Mouse (Mus musculus) adrenal gland, adult 18-20 months (tissue): ENCODE results near the gene Lmo7. TPM values are rescaled to one million over a fixed set of nuclear protein-coding genes. Genes with fewer than 3 reads are reported as not detected.

Experiments
- DNase-seq, 2 experiments: peaks; one replicate each; pipeline ENCODE4 v3.0.0; 2021 to 2022; ENCODE audit warnings: low spot score in 2 of 2
- long read RNA-seq, 2 experiments: library from polyadenylated mRNA; stranded (forward); transcript quantifications; one replicate each; pipeline ENCODE4 v2.0.0; 2021
- total RNA-seq, 2 experiments: library from RNA; stranded (reverse); gene quantifications; 1 replicate in 1 of 2; 2 replicates in 1 of 2; pipeline ENCODE4 v1.2.3; 2021

Lmo7 gene
- 10 to 100 TPM; 15.9 to 18.3 TPM for total RNA-seq
- long read RNA-seq, experiment 1, partial matches to known transcripts: 2 of 4 reads
- long read RNA-seq, experiment 1, other reads (novel, unspliced or antisense): 2 of 4 reads
- long read RNA-seq, experiment 2, partial matches to known transcripts: 2 of 3 reads
- long read RNA-seq, experiment 2, other reads (novel, unspliced or antisense): 0 of 3 reads

- peak; percentile 60 to 80 for DNase-seq
These were observed at the start of gene Lmo7, which contains the start of gene Gm9922 for GRCm38 (mm10) chr14:101729237-101729971. Lmo7 (plus strand) TSS chr14:101729957. Gm9922 (minus strand) TSS chr14:101729814.

DNA sequence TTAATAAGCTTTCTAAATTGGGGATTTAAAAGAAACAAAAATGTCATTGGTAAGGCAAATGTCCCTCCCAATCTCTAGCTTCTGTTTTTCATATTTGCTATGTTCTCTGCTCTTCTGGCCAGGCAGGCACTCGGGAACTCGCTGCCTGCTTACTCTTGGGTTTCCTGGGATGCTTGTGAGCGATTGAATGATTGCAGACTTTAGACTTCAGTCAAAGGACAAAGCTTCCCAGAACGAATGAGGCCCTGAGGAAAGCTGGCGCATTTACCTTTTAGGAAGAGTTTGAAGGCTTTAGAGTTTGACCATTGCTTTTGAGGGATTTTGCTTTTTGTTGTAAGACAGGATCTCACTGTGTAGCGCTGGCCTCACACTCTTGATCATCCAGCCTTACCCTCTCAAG is 42.1 kb upstream of the Lmo7 start:
- DNase-seq: no peak

- no peak for DNase-seq
These were observed 41.4 kb upstream of the Lmo7 start for GRCm38 (mm10) chr14:101688406-101688805.

DNA sequence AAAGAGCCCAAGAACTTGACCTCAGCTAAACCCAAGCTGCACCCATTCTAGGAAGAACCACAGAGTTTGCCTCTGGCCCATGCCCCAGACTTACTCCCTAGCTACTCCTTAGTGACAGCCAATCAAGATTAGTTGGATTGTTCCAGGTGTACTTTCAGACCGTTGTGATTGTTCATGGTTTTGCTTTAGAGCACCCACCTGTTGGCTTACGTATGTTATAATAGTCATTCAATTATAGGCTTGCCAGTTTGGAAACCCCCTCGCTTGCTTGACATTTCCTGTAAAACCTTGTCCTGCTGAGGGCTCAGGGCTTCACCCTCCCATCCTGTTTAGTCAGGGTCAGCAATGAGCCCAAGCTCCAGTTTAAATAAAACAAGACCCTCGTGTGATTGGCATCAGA is 25.3 kb upstream of the Lmo7 start:
- no peak for DNase-seq

GRCm38 (mm10) chr14:101707088-101707487 is 22.7 kb upstream of the Lmo7 start:
- DNase-seq: no peak

- no peak for DNase-seq
These were observed 15.3 kb upstream of the Lmo7 start for GRCm38 (mm10) chr14:101714414-101714813.

GRCm38 (mm10) chr14:101729972-101730692 is 375 bp downstream of the Lmo7 start:
- DNase-seq: no peak

- no peak for DNase-seq
These were observed 4.0 kb downstream of the Lmo7 start for GRCm38 (mm10) chr14:101733542-101734303.

GRCm38 (mm10) chr14:101737501-101737900 is 7.7 kb downstream of the Lmo7 start:
- no peak for DNase-seq

GRCm38 (mm10) chr14:101746635-101747034 is 16.9 kb downstream of the Lmo7 start:
- DNase-seq: no peak

- no peak for DNase-seq
These were observed 18.1 kb downstream of the Lmo7 start for GRCm38 (mm10) chr14:101747811-101748210.

DNA sequence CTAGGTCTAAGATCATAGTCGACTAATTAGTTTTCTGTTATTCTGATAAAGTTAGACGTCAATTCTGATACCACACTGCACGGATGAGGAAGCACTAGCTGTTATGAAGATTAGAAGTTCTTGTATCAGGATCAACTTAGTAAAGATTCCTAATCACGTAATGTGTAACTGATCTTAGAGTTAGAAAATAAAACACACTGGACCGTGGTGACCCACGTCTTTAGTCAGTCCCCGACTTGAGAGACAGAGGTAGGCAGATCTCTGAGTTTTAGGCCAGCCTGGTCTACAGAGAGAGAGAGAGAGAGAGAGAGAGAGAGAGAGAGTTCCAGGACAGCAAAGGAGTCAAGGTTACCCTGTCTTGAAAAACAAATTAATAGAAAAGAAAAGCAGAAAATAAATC is 18.7 kb downstream of the Lmo7 start:
- DNase-seq: no peak

DNA sequence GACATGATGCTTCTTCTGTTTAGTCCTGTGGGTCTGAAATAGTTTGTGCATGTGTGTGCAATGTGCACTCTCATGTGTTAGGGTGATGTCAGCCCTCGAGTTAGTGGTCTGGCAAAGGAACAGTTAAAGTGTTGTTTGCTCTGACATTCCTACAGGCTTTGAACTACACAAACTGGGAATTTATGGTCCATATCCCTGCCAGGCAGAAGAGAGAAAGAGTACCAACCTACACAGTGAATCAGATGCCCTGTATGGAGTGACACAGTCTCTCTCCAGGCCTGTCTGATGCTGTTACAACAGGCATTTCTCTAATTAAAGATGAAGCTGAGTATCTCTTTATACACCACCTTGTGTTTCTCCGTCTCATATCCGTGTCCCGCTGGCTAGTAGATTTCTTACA is 21.2 kb downstream of the Lmo7 start:
- no peak for DNase-seq

GRCm38 (mm10) chr14:101755425-101755824 is 25.7 kb downstream of the Lmo7 start:
- DNase-seq: no peak

DNA sequence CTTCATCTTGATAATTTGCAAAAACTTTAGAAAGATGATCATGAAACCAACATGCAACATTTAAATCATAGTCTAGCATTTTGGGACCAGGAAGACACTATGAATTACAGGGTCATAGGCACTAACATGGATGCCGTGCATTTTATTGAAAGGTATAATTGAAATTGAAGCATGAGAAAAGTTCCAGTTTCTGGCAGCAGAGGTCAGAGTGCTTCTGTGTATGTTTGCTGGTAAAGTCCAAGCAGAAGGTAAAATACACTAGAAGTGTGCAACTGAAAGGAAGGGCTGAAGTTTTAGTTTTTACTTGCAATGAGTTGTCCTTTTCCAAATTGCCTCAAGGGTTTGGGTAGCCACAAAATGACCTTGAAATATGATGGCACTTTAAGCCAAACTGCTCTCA is 32.5 kb downstream of the Lmo7 start:
- no peak for DNase-seq

GRCm38 (mm10) chr14:101763762-101764295 is 34.1 kb downstream of the Lmo7 start:
- DNase-seq: no peak

DNA sequence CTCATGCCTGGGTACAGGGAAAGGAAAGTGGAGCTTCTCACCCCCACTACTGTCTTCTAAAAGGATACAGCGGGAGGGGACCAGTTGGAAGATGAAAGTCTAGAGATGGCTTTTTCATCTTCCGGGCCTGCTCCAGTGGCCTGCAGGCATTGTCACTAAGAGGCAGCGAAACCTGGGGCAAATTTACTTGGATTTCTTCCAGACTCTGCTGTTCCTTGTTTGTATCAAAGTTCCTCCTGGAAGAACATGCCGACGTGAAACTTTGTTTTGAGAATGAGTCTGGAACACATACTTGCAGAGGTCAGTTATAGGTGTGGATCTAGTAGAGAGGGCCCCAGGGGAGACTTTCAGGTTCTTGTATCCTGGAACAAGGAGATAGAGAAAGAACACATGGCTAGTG is 41.6 kb downstream of the Lmo7 start:
- no peak for DNase-seq

- DNase-seq: no peak
These were observed 42.0 kb downstream of the Lmo7 start for GRCm38 (mm10) chr14:101771756-101772155.

DNA sequence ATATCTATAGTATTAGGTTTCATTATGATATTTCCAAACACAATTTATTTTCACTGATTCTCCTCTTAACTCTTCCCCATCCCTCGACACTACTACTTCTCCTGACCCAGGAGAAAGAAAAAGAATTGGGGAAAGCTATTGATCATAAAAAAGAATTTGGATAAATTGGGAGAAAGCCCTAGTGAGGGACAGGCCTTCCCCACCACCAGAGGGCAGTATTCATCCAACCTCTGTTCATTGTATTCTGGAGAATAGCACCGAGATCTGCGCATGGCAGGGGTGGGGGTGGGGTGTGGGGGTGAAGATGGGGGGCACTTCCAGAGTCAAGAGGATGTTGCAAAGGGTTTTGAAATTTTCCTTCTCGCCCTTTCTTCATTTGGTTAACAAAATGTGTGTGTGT is 44.9 kb downstream of the Lmo7 start:
- DNase-seq: peak in 1 of 2 experiments; percentile 29

GRCm38 (mm10) chr14:101776296-101777128 is 46.8 kb downstream of the Lmo7 start:
- DNase-seq: no peak
